Mouse (Mus musculus) monocyte, adult 2 months (primary cell): Measurements from ENCODE around the gene Naxd.
"Not testable (repeated sequence)": the region's sequence is repeated elsewhere in the genome, so short reads cannot be mapped to it uniquely, and the experiment has no call there.

Experiments
- DNase-seq, 2 experiments: peaks; one replicate each; pipeline ENCODE4 v3.0.0; 2022; ENCODE audit warnings: low spot score in 2 of 2, low read depth in 1 of 2

The Naxd gene

GRCm38 (mm10) chr8:11497017-11497990 lies at the start of gene Naxd:
Gene Naxd, plus strand, starts transcription at chr8:11497506.
- peak; percentile 67 to 74 for DNase-seq

- no peak for DNase-seq
Measured at GRCm38 (mm10) chr8:11447910-11448570, 49.3 kb upstream of the Naxd start.

DNA sequence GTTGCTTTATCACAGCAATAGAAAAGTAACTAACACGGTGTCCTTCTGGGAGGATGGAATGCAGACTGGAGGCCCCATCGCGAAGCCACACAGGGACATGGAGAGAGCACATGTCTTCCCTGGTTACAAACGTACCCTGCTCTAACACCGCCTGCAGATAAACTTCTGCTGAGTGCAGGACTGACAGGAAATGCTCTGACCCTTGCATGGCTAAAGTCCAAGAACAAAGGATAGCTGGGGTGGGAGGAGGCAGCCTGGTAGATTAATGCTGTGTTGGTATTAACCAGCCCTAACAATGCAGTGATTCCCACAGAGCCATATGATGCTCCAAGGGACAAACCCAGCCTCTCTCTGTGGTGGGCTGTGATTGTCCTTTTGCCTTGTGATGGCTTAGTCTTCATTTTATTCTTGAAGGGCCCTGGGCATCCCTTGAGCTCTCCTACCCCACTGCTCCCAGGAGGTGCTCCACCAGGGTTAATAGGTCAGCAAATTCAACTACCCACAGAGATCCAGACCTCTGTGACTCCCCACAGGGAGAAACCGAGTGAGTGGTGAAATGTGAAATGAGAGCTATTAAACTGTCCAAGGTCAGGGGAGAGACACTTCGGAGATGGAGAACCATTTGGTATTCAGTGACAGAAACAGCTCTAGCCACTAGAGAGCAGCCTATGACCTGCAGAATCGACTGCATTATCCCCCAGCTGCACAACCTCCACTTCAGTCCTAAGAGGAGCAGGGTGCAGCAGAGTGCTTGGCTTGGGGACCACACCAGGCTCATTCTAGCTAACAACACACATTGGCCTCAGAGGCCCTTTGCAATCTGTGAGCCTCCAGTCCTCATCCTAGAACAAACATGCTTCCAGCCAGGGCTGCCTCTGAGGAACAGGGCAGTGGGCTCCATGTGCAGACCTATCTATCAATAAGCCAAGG lies 46.9 kb upstream of the Naxd start:
- no peak for DNase-seq

DNA sequence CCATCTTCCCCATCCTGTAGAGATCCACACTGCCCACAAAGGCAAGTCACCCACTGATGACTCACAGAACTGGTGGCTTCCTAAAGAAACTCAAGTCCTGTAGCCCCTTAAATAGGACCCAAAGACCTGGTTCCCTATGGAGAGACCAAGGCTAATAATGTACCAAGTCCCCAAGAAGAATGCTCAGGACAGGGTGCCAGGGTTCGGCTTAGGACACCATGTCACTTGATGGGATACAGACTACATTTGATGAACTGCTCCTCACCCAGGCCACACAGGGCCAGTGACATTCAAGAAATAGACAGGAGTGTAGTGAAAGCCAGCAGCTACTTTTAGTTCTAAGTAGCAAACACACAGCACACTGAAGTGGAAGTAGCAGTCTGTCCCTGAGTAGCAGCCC lies 45.2 kb upstream of the Naxd start:
- no peak for DNase-seq

- DNase-seq, result peak in 1 of 2 experiments; percentile 22
Measured at GRCm38 (mm10) chr8:11452559-11452958, 44.7 kb upstream of the Naxd start.

GRCm38 (mm10) chr8:11452974-11453373 lies 44.3 kb upstream of the Naxd start:
- DNase-seq, result no peak

DNA sequence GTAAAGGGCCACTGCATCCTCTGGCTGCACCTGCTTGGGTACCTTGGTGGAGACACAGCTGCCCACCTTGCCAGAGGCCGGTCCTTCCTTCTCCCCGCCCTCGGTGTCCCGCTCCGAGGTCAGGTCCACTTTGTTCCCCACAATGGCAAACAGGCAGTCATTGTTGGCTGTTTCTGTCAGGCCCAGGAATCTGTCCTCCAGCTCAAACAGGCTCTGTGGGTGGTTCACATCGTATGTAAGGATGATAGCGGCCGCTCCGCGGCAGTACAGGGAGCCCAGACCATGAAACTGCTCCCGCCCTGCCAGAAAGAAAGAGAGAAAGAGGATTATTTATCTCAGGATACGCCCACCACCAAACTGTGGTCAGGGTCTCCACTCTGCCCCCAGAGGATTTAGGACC lies 43.1 kb upstream of the Naxd start:
- no peak for DNase-seq

- no peak for DNase-seq
Measured at GRCm38 (mm10) chr8:11457278-11457677, 40.0 kb upstream of the Naxd start.

- DNase-seq, result no peak
Measured at GRCm38 (mm10) chr8:11457981-11458836, 39.1 kb upstream of the Naxd start.

GRCm38 (mm10) chr8:11459016-11459415 lies 38.3 kb upstream of the Naxd start:
- DNase-seq, result no peak

DNA sequence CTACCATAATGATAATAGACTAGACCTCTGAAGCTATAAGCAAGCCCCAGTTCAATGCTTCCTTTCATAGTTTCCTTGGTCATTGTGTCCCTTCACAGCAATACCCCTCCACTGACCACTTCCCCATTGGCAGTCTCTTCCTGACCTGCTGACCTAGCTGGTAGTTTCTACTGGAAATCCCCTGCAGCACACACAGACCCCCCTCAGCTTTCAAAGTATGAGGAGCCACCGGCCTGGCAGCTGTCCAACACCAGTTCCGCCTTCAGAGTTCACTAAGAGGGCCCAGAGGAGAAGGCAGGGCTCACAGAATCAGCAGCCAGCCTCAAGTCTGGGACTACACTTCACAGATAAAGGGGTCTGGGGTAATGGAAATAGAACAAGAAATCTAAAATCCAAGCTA lies 36.4 kb upstream of the Naxd start:
- peak; percentile 53 to 87 for DNase-seq

DNA sequence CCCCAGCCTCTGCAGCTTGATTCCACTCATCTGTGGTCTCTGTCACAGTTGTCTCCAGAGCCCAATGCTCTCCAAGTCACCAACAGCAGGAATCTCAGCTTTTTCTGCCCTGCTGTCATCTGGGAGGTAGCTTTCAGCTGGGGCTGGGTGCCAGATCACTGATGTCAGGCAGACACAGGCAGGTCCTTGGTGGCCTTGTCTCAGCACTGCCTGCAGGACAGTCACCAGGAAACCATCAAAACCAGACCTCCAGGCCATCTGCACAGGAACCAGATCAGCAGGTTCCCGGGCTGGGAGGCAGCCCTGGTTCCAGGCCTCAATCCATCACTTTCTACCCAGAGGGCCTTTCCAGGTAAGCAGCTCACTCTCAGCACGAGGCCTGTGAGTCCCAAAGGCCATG lies 35.5 kb upstream of the Naxd start:
- DNase-seq, result no peak

- no peak for DNase-seq
Measured at GRCm38 (mm10) chr8:11462641-11463040, 34.7 kb upstream of the Naxd start.

DNA sequence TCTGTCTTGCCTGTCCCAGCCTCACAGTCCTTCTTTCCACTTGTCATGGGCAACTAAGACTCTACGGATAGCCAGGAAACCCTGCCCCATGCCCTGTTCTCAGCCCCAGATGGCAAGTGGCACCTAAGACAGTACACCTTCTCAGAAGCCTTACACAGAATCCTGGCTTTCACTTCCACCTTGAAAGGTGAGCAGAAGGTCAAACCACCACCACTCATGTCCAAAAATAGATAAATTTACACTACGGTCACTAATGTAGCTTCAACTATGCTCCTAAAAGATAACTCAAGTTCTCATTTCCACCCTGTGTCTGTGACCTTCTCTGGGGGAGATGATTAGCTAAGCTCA lies 33.8 kb upstream of the Naxd start:
- DNase-seq, result no peak

DNA sequence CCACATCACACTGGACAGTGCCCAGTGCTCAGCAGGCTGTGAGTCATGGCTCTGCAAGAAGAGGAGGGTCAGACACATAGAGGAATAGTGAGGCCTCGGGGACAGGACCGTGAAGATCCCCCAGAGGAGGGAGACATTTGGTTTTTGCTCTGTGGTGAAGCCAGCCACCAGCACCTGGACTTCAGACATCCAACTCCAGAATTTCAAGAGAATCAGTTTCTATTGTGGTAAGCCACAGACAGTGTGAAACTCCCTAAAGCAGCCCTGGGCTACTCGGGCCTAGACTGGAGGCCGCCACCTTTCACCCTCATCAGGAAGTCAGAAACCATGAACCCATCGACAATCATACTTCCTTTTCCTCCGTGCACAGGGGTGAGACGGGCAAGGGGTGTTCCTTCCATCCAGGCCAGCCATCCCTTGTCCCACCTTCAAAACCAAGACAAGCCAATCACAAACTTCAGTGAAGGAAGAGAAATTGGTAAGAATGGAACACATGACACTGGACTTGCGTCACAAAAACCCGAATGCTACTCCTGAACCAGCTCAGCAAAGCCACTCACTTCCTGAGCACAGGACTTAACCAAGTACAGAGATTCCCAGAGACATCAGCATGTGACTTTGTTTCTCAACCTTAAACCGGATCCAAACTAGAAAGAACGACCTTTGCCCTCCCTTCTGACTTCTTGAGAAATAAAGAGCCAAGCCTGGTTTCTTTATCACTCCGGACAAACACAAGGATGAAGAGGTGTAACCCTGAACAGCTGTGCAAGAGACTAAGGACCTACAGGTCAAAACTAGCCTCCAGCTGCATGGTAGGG lies 33.2 kb upstream of the Naxd start:
- DNase-seq, result peak; percentile 80 to 82

DNA sequence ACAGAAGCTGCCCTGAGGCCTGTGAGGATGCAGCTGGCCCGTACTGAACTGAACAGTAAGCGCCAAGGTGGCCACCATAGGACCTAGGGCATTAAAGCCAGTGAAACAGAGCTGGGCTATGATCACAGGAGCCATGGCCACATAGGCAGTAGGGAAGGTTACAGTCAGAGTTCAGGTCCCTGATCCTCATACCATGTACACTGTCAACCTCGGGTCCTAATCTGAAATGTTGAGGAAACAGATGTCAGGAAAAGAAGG lies 32.7 kb upstream of the Naxd start:
- DNase-seq, result no peak

- DNase-seq, result no peak
Measured at GRCm38 (mm10) chr8:11465619-11466018, 31.7 kb upstream of the Naxd start.

- not testable (repeated sequence) for DNase-seq
Measured at GRCm38 (mm10) chr8:11466528-11466927, 30.8 kb upstream of the Naxd start.

GRCm38 (mm10) chr8:11469095-11469494 lies 28.2 kb upstream of the Naxd start:
- no peak for DNase-seq

- no peak for DNase-seq
Measured at GRCm38 (mm10) chr8:11470694-11471093, 26.6 kb upstream of the Naxd start.
